Mouse (Mus musculus) brain, embryonic 14.5 days (tissue): ENCODE results near the gene Txnrd3. TPM values are rescaled to one million over a fixed set of nuclear protein-coding genes. Genes with fewer than 3 reads are reported as not detected.
A peak's percentile ranks its signal among the peaks of the same experiment; 100 is the strongest.

Experiments
- DNase-seq: peaks from one replicate; pipeline ENCODE4 v3.0.0-alpha.2; 2011; ENCODE audit warnings: low read depth
- CTCF ChIP-seq: fragments of 200-500 bp; IDR thresholded peaks from 2 replicates; pipeline ENCODE4 v1.5.1; 2012; ENCODE audit warnings: inconsistent platforms, mild to moderate bottlenecking, moderate library complexity, borderline replicate concordance; ENCODE audit not compliant: insufficient read depth, insufficient read length; ENCODE audit errors: extremely low read depth
- POLR2A ChIP-seq: fragments of 200-500 bp; IDR thresholded peaks from 2 replicates; pipeline ENCODE4 v1.6.1; 2012; ENCODE audit warnings: mild to moderate bottlenecking, inconsistent platforms, borderline replicate concordance; ENCODE audit not compliant: poor library complexity, insufficient read depth, insufficient read length, severe bottlenecking; ENCODE audit errors: extremely low read depth
- polyA plus RNA-seq: library from polyadenylated mRNA; depleted of rRNA; stranded (reverse); fragments of >200 nt; gene quantifications from 2 replicates; pipeline ENCODE4 v1.2.3, GENCODE M21; 2012

Gene Txnrd3
- polyA plus RNA-seq, 1 experiment = 11.0 TPM

GRCm38 (mm10) chr6:89659692-89660423 is 16.1 kb downstream of the Txnrd3 start:
- peak; percentile 68 for TF ChIP-seq CTCF
- no peak for TF ChIP-seq POLR2A
- peak; percentile 53 for DNase-seq

GRCm38 (mm10) chr6:89660490-89660889 is 16.7 kb downstream of the Txnrd3 start:
- TF ChIP-seq POLR2A (no peak), CTCF (no peak)
- DNase-seq = no peak

GRCm38 (mm10) chr6:89662521-89662920 is 18.7 kb downstream of the Txnrd3 start:
- no peak for DNase-seq
- TF ChIP-seq CTCF (no peak), POLR2A (no peak)

GRCm38 (mm10) chr6:89665155-89665554 is 21.4 kb downstream of the Txnrd3 start:
- DNase-seq = peak; percentile 56
- TF ChIP-seq POLR2A (no peak), CTCF (no peak)

- TF ChIP-seq POLR2A (no peak), CTCF (no peak)
- no peak for DNase-seq
These were observed 21.9 kb downstream of the Txnrd3 start for GRCm38 (mm10) chr6:89665667-89666066.

GRCm38 (mm10) chr6:89666976-89667375 is 23.2 kb downstream of the Txnrd3 start:
- no peak for DNase-seq
- TF ChIP-seq POLR2A (no peak), CTCF (no peak)

- no peak for DNase-seq
- TF ChIP-seq POLR2A (no peak), CTCF (no peak)
These were observed 25.8 kb downstream of the Txnrd3 start for GRCm38 (mm10) chr6:89669556-89669955.

- no peak for TF ChIP-seq POLR2A
- TF ChIP-seq CTCF = no peak
- no peak for DNase-seq
These were observed 27.6 kb downstream of the Txnrd3 start for GRCm38 (mm10) chr6:89671431-89671830.

GRCm38 (mm10) chr6:89672641-89673040 is 28.9 kb downstream of the Txnrd3 start:
- peak; percentile 57 for DNase-seq
- TF ChIP-seq POLR2A (no peak), CTCF (no peak)

GRCm38 (mm10) chr6:89673135-89673780 is 29.5 kb downstream of the Txnrd3 start:
- TF ChIP-seq POLR2A (no peak), CTCF (no peak)
- peak; percentile 24 for DNase-seq

GRCm38 (mm10) chr6:89678522-89678921 is 34.7 kb downstream of the Txnrd3 start:
- TF ChIP-seq CTCF (no peak), POLR2A (no peak)
- DNase-seq = no peak
